Mouse (Mus musculus) spleen, adult 18-20 months (tissue): ENCODE data around the gene Irf2bp2.
"Not testable (repeated sequence)": the region's sequence is repeated elsewhere in the genome, so short reads cannot be mapped to it uniquely, and the experiment has no call there.

Experiments used
- DNase-seq, 2 experiments: peaks; one replicate each; pipeline ENCODE4 v3.0.0; 2022; ENCODE audit warnings: mixed read lengths in 2 of 2

Gene Irf2bp2

GRCm38 (mm10) chr8:126601325-126601724 is 7.5 kb upstream of the Irf2bp2 start:
- no peak for DNase-seq

- DNase-seq = no peak
Measured at GRCm38 (mm10) chr8:126600816-126601243, 7.0 kb upstream of the Irf2bp2 start.

- not testable (repeated sequence) for DNase-seq
Measured at GRCm38 (mm10) chr8:126600388-126600787, 6.6 kb upstream of the Irf2bp2 start.

GRCm38 (mm10) chr8:126599297-126599696 is 5.5 kb upstream of the Irf2bp2 start:
- DNase-seq = no peak

GRCm38 (mm10) chr8:126598218-126598617 is 4.4 kb upstream of the Irf2bp2 start:
- no peak for DNase-seq

- DNase-seq = no peak
Measured at GRCm38 (mm10) chr8:126596721-126597120, 2.9 kb upstream of the Irf2bp2 start.

- peak; percentile 62 to 63 for DNase-seq
Measured at GRCm38 (mm10) chr8:126596097-126596634, 2.4 kb upstream of the Irf2bp2 start.

GRCm38 (mm10) chr8:126595204-126596061 is 1.6 kb upstream of the Irf2bp2 start:
- DNase-seq = peak; percentile 38

GRCm38 (mm10) chr8:126594481-126595000 is 755 bp upstream of the Irf2bp2 start:
- DNase-seq = peak; percentile 89 to 94

GRCm38 (mm10) chr8:126592771-126593571 is 815 bp downstream of the Irf2bp2 start:
- DNase-seq = peak; percentile 41 to 56

GRCm38 (mm10) chr8:126592381-126592770 is 1.4 kb downstream of the Irf2bp2 start:
- DNase-seq = peak in 1 of 2 experiments; percentile 49

GRCm38 (mm10) chr8:126591821-126592268 is 1.9 kb downstream of the Irf2bp2 start:
- DNase-seq = peak in 1 of 2 experiments; percentile 49

GRCm38 (mm10) chr8:126591141-126591820 is 2.5 kb downstream of the Irf2bp2 start:
- DNase-seq = peak in 1 of 2 experiments; percentile 57

- DNase-seq = no peak
Measured at GRCm38 (mm10) chr8:126590599-126590998, 3.2 kb downstream of the Irf2bp2 start.

GRCm38 (mm10) chr8:126590024-126590529 is 3.7 kb downstream of the Irf2bp2 start:
- peak; percentile 47 to 56 for DNase-seq

- DNase-seq = no peak
Measured at GRCm38 (mm10) chr8:126589507-126590023, 4.2 kb downstream of the Irf2bp2 start.

- no peak for DNase-seq
Measured at GRCm38 (mm10) chr8:126588636-126589506, 4.9 kb downstream of the Irf2bp2 start.

GRCm38 (mm10) chr8:126587836-126588503 is 5.8 kb downstream of the Irf2bp2 start:
- DNase-seq = no peak

- DNase-seq = peak in 1 of 2 experiments; percentile 18
Measured at GRCm38 (mm10) chr8:126586599-126587577, 6.9 kb downstream of the Irf2bp2 start.
